Mouse (Mus musculus): ENCODE measurements around the gene Batf3.

DNA sequence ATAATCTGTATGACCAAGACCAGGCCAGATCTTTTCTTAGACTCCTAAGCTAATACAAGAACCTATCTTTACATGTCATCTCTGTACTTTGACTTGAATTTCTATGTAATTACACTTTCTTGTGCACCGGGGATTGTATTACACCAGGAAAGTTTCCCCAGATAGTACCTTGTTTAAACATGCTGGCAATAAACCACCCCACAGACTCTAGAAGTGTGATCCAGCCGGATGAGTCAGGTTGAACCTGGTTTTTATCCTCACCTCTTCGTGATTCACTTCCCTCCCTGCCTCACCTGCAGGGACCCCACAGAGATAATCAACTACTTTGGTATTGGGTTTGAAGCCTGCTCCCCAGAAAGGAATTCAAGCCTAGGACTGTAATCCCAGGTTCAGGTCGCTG lies 37.8 kb downstream of the Batf3 start:
- TF ChIP-seq CTCF (IDR thresholded peaks at IDR 0.05; ENCODE audit: low read depth) = no peak
- no peak for TF ChIP-seq EP300 (IDR thresholded peaks at IDR 0.05; ENCODE audit: low read depth)
